Mouse (Mus musculus) CH12.LX (cell line): ENCODE measurements around the gene Pip4k2c. TPM values are rescaled to one million over a fixed set of nuclear protein-coding genes. Genes with fewer than 3 reads are reported as not detected.

Experiments
- DNase-seq: peaks from one replicate; pipeline ENCODE4 v3.0.0-alpha.2; 2013; ENCODE audit errors: extremely low read depth
- H3K27ac ChIP-seq: 2 replicates; pipeline ENCODE4 v1.5.1; 2012; ENCODE audit warnings: low read depth, mild to moderate bottlenecking, control low read depth, moderate library complexity; ENCODE audit not compliant: insufficient read depth
- H3K27me3 ChIP-seq: replicated peaks from 2 replicates; pipeline ENCODE3; 2012; ENCODE audit warnings: inconsistent platforms
- H3K36me3 ChIP-seq, 2 experiments: replicated peaks in 1 of 2; 2 replicates each; pipeline versions ENCODE3 to v1.6.1; 2012; ENCODE audit warnings: inconsistent platforms in 1 of 2, low read length in 1 of 2, mild to moderate bottlenecking in 1 of 2, mixed read lengths in 1 of 2, moderate library complexity in 1 of 2; ENCODE audit not compliant: control insufficient read depth in 1 of 2, insufficient read depth in 1 of 2
- H3K4me1 ChIP-seq, 2 experiments: 2 replicates each; pipeline ENCODE4 v1.6.1; 2012; ENCODE audit warnings: inconsistent platforms in 1 of 2, moderate library complexity in 1 of 2; ENCODE audit not compliant: insufficient read depth in 2 of 2, control insufficient read depth in 1 of 2
- H3K4me2 ChIP-seq: 2 replicates; pipeline ENCODE4 v1.6.1; 2012; ENCODE audit warnings: low read depth, mild to moderate bottlenecking, control low read depth; ENCODE audit not compliant: poor library complexity, insufficient read depth, severe bottlenecking
- H3K4me3 ChIP-seq, 3 experiments: fragments of 150-350 bp in 1 of 3; sonication (generic) in 1 of 3; replicated peaks in 1 of 3; 2 replicates each; pipeline versions ENCODE3 to v1.5.1; 2011 to 2012; ENCODE audit warnings: low read depth in 2 of 3, low read length in 2 of 3, mild to moderate bottlenecking in 2 of 3, moderate library complexity in 2 of 3, control low read depth in 1 of 3, improper control_type of control experiment in 1 of 3, inconsistent platforms in 1 of 3, mixed read lengths in 1 of 3; ENCODE audit not compliant: poor library complexity in 1 of 3
- H3K79me2 ChIP-seq: replicated peaks from 2 replicates; pipeline ENCODE4 v1.6.1; 2012; ENCODE audit warnings: mild to moderate bottlenecking, moderate library complexity; ENCODE audit not compliant: control insufficient read depth, poor library complexity, insufficient read depth, severe bottlenecking; ENCODE audit errors: extremely low read depth
- H3K9ac ChIP-seq: 2 replicates; pipeline ENCODE4 v1.6.1; 2012; ENCODE audit warnings: low read depth, mild to moderate bottlenecking, control low read depth, moderate library complexity; ENCODE audit not compliant: insufficient read depth
- H3K9me3 ChIP-seq: replicated peaks from 2 replicates; pipeline ENCODE3; 2012; ENCODE audit warnings: low read length, inconsistent platforms, mixed read lengths
- CHD1 ChIP-seq: IDR thresholded peaks from 2 replicates; pipeline ENCODE4 v1.6.1; 2012; ENCODE audit warnings: low read depth, low read length, improper control_type of control experiment, inconsistent platforms
- CTCF ChIP-seq, 2 experiments: IDR thresholded peaks in 1 of 2; conservative IDR thresholded peaks in 1 of 2; 2 replicates each; pipeline ENCODE4 v1.5.1; 2011 to 2012; ENCODE audit warnings: low read depth in 2 of 2, low read length in 2 of 2, improper control_type of control experiment in 1 of 2, inconsistent platforms in 1 of 2, mild to moderate bottlenecking in 1 of 2, moderate library complexity in 1 of 2
- E2F4 ChIP-seq: IDR thresholded peaks from 2 replicates; pipeline ENCODE4 v1.6.1; 2011; ENCODE audit warnings: low read depth, low read length, improper control_type of control experiment; ENCODE audit not compliant: insufficient replicate concordance
- HCFC1 ChIP-seq: IDR thresholded peaks from 2 replicates; pipeline ENCODE4 v1.6.1; 2012; ENCODE audit warnings: low read depth, mild to moderate bottlenecking, inconsistent platforms, low read length, improper control_type of control experiment
- KAT2A ChIP-seq: IDR thresholded peaks from 2 replicates; pipeline ENCODE4 v1.6.1; 2012; ENCODE audit warnings: low read length, improper control_type of control experiment, inconsistent platforms; ENCODE audit not compliant: insufficient replicate concordance
- MAZ ChIP-seq: IDR thresholded peaks from 2 replicates; pipeline ENCODE4 v1.6.1; 2012; ENCODE audit warnings: low read depth, mild to moderate bottlenecking, inconsistent platforms, low read length, improper control_type of control experiment, moderate library complexity
- MEF2A ChIP-seq: IDR thresholded peaks from 2 replicates; pipeline ENCODE4 v1.6.1; 2014; ENCODE audit warnings: low read depth, mild to moderate bottlenecking, inconsistent platforms, low read length, improper control_type of control experiment, borderline replicate concordance
- MYC ChIP-seq: IDR thresholded peaks from 2 replicates; pipeline ENCODE4 v1.6.1; 2011; ENCODE audit warnings: low read depth, mild to moderate bottlenecking, improper control_type of control experiment, low read length
- POLR2A ChIP-seq: IDR thresholded peaks from 2 replicates; pipeline ENCODE4 v1.6.1; 2011; ENCODE audit warnings: low read depth, mild to moderate bottlenecking, improper control_type of control experiment, low read length
- RAD21 ChIP-seq: IDR thresholded peaks from 2 replicates; pipeline ENCODE4 v1.6.1; 2011; ENCODE audit warnings: low read depth, mild to moderate bottlenecking, low read length, improper control_type of control experiment, moderate library complexity
- RCOR1 ChIP-seq: conservative IDR thresholded peaks from 2 replicates; pipeline ENCODE4 v1.6.1; 2012; ENCODE audit warnings: low read depth, mild to moderate bottlenecking, inconsistent platforms, low read length, improper control_type of control experiment
- TBP ChIP-seq: conservative IDR thresholded peaks from 2 replicates; pipeline ENCODE4 v1.6.1; 2011; ENCODE audit warnings: low read depth, low read length, improper control_type of control experiment
- TCF12 ChIP-seq: IDR thresholded peaks from 2 replicates; pipeline ENCODE4 v1.6.1; 2014; ENCODE audit warnings: low read depth, mild to moderate bottlenecking, inconsistent platforms, low read length, improper control_type of control experiment
- UBTF ChIP-seq: IDR thresholded peaks from 2 replicates; pipeline ENCODE4 v1.6.1; 2012; ENCODE audit warnings: low read depth, mild to moderate bottlenecking, inconsistent platforms, low read length, improper control_type of control experiment, moderate library complexity
- ZMIZ1 ChIP-seq: IDR thresholded peaks from 2 replicates; pipeline ENCODE4 v1.6.1; 2012; ENCODE audit warnings: low read depth, mild to moderate bottlenecking, inconsistent platforms, low read length, improper control_type of control experiment
- dilution Hi-C: fragments of 300-500 bp; cut with MboI; formaldehyde crosslinking; loops from 2 replicates; pipeline ENCODE4 v1.14.3; 2020; ENCODE audit warnings: low sequenced_read_pairs; ENCODE audit not compliant: extremely low pct_unique_long_range_greater_than_20kb, extremely low pct_ligation_motif_present
- in situ Hi-C: fragments of 300-500 bp; cut with MboI; formaldehyde crosslinking; loops from 3 replicates; pipeline ENCODE4 v1.14.3; 2019; ENCODE audit warnings: low sequenced_read_pairs, low pct_ligation_motif_present, low pct_unique_long_range_greater_than_20kb, mixed read lengths
- polyA plus RNA-seq: library from polyadenylated mRNA; unstranded; fragments of >175 nt; gene quantifications from 2 replicates; pipeline ENCODE4 v1.2.1, GENCODE M21; 2012; ENCODE audit warnings: low read depth; ENCODE audit not compliant: insufficient read length
- total RNA-seq, 2 experiments: library from RNA; depleted of rRNA; stranded (reverse); fragments of 300-350 nt in 1 of 2; fragments of >200 nt in 1 of 2; gene quantifications; 2 replicates each; pipeline ENCODE4 v1.2.3; 2012 to 2014

Gene Pip4k2c
- total and polyA plus RNA-seq, 3 experiments, result 13.3 to 24.7 (median 22.7) TPM

DNA sequence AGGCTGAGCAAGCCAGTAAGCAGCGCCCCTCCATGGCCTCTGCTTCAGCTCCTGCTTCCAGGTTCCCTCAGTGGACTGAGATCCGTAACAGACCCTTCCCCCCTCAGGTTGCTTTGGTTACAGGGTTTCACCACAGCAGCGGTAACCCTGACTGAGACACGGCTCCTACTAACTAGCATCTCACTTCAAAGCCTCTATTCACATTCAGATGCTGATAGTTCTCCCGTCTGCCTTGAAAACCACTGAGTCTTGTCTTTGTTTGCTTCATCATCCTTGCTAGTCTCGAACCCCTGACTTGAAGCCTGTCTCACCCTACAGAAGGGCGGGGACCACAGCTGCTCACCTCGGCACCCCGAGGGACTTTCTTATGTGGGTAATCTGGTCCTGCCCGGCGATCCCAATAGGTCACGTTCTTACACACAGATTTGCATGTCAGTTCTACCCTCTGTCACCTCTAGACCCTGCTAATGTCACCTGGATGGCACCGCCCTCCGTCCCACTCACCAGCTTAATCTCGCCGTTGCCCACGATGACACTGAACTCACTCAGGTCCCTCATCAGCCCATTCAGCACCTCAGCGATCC, 26.9 kb upstream of the Pip4k2c start (continued):
- TF ChIP-seq RCOR1 (no peak), TBP (no peak), KAT2A (no peak), CHD1 (no peak), MAZ (0 out of 2 replicates have a peak, but pooled peaks have one; percentile 56), POLR2A (no peak), RAD21 (no peak), MEF2A (no peak), MYC (0 out of 2 replicates have a peak, but pooled peaks have one; percentile 17), TCF12 (peak; percentile 57; the same call in 1 of the 2 replicates), UBTF (no peak), HCFC1 (no peak)

DNA sequence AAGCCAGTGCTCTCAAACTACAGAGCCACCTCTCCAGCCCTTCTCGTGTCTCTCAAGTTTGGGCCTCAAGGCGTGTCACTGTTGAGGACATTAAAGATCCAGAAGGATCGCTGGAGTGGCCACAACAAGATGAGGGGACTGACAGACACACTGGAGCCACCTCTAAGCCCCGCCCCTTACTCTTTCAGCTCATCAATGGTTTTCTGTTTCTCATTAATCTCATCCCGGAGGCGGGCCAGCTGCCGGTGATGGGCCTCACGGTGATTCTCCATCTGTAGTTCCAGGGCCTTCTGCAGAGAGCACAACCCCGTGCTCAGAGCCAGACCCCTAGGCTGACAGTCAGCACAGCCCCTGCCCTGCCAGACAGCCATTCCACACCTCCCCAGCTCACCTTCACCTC, 25.2 kb upstream of the Pip4k2c start:
- Histone ChIP-seq H3K9ac (no peak overlapping the region), H3K36me3 (no peaks in the 10 kb centered on the region), H3K79me2 (no peaks in the 10 kb centered on the region), H3K9me3 (no peaks in the 10 kb centered on the region), H3K27me3 (peaks cover 72% of the 10 kb centered on the region), H3K4me3 (no peak overlapping the region), H3K4me2 (no peak overlapping the region), H3K27ac (no peak overlapping the region), H3K4me1 (peaks cover 14 to 36% of the 10 kb centered on the region in 2 experiments)
- in situ Hi-C loops, result loop anchor here (5.0 kb wide), 1 partner anchor 39 kb away; the partner anchor contains the start of gene Dtx3
- TF ChIP-seq ZMIZ1 (no peak), TBP (no peak), MEF2A (no peak)
- no peak for DNase-seq
- dilution Hi-C loops, result no loop called here

DNA sequence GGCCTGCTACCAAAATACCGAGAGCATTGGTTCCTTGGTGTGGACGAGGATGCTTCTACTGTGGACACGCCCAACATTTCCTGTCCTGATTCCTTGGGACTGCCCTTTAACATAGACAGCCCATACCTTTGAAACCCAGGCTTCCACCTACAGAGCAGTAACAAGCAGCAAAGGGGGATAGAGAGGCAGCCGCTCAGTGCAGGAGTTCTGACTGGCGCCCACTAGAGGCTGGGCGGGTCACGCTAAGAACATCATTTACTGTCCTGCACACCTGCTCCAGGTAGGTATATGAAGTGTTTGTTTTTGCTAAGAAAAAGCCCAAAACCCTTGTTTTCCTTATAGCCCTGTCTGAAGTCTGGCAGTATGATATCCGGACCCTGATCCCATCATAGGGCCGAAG, 21.8 kb upstream of the Pip4k2c start:
- H3K9me3 ChIP-seq, result no peaks in the 10 kb centered on the region
- H3K4me1 ChIP-seq, result peaks cover 1 to 30% of the 10 kb centered on the region in 2 experiments
- no peak for TF ChIP-seq E2F4
- peak; percentile 58 for TF ChIP-seq HCFC1
- TF ChIP-seq CTCF (conservative IDR thresholded peaks at IDR 0.05 in 1 of 2, IDR thresholded peaks at IDR 0.05 in 1 of 2; ENCODE audit: low read depth in 2 of 2, low read length in 2 of 2), result peak; percentile 50 to 66
- no peak overlapping the region for H3K4me2 ChIP-seq
- H3K79me2 ChIP-seq, result no peaks in the 10 kb centered on the region
- H3K27ac ChIP-seq, result no peak overlapping the region
- dilution Hi-C loops (no loop called here), in situ Hi-C loops (no loop called here)
- peak; percentile 18 for DNase-seq
- peaks cover 60% of the 10 kb centered on the region for H3K27me3 ChIP-seq
- no peak overlapping the region for H3K4me3 ChIP-seq
- no peak overlapping the region for H3K9ac ChIP-seq
- H3K36me3 ChIP-seq, result no peaks in the 10 kb centered on the region
